Mouse (Mus musculus) myocyte (in vitro differentiated cells): ENCODE data around the gene Tes3-ps.

Source experiments
- E2F4 ChIP-seq: IDR thresholded peaks from one replicate; pipeline ENCODE4 v1.6.1; 2011; ENCODE audit warnings: mild to moderate bottlenecking, control low read depth, moderate library complexity; ENCODE audit not compliant: insufficient read depth
- MAX ChIP-seq: IDR thresholded peaks from one replicate; pipeline ENCODE4 v1.6.1; 2011; ENCODE audit warnings: low read depth, mild to moderate bottlenecking, control low read depth
- MYOD1 ChIP-seq, 3 experiments: IDR thresholded peaks; one replicate each; pipeline ENCODE4 v1.6.1; 2011; ENCODE audit warnings: control low read depth in 2 of 3, low read depth in 2 of 3, mild to moderate bottlenecking in 2 of 3, moderate library complexity in 1 of 3; ENCODE audit not compliant: insufficient read length in 2 of 3, control insufficient read depth in 1 of 3
- MYOG ChIP-seq, 3 experiments: IDR thresholded peaks; one replicate each; pipeline ENCODE4 v1.6.1; 2011; ENCODE audit warnings: control low read depth in 2 of 3, low read depth in 2 of 3, mild to moderate bottlenecking in 2 of 3; ENCODE audit not compliant: insufficient read length in 2 of 3, control insufficient read depth in 1 of 3, insufficient read depth in 1 of 3
- POLR2A ChIP-seq: IDR thresholded peaks from one replicate; pipeline ENCODE4 v1.6.1; 2011; ENCODE audit warnings: low read depth, mild to moderate bottlenecking, control low read depth, moderate library complexity; ENCODE audit not compliant: insufficient read length
- POLR2AphosphoS2 ChIP-seq: IDR thresholded peaks from one replicate; pipeline ENCODE4 v1.6.1; 2011; ENCODE audit warnings: low read depth, control low read depth; ENCODE audit not compliant: insufficient read length
- REST ChIP-seq: IDR thresholded peaks from one replicate; pipeline ENCODE4 v1.6.1; 2011; ENCODE audit warnings: mild to moderate bottlenecking, control low read depth, moderate library complexity; ENCODE audit not compliant: insufficient read depth, insufficient read length
- SRF ChIP-seq: IDR thresholded peaks from one replicate; pipeline ENCODE4 v1.6.1; 2011; ENCODE audit warnings: low read depth; ENCODE audit not compliant: control insufficient read depth, insufficient read length
- TCF12 ChIP-seq: IDR thresholded peaks from one replicate; pipeline ENCODE4 v1.6.1; 2011; ENCODE audit warnings: mild to moderate bottlenecking, control low read depth; ENCODE audit not compliant: poor library complexity, insufficient read depth, severe bottlenecking
- TCF3 ChIP-seq: IDR thresholded peaks from one replicate; pipeline ENCODE4 v1.6.1; 2011; ENCODE audit warnings: low read depth, control low read depth; ENCODE audit not compliant: insufficient read length
- USF1 ChIP-seq: IDR thresholded peaks from one replicate; pipeline ENCODE4 v1.6.1; 2011; ENCODE audit warnings: low read depth, mild to moderate bottlenecking, control low read depth, moderate library complexity

DNA sequence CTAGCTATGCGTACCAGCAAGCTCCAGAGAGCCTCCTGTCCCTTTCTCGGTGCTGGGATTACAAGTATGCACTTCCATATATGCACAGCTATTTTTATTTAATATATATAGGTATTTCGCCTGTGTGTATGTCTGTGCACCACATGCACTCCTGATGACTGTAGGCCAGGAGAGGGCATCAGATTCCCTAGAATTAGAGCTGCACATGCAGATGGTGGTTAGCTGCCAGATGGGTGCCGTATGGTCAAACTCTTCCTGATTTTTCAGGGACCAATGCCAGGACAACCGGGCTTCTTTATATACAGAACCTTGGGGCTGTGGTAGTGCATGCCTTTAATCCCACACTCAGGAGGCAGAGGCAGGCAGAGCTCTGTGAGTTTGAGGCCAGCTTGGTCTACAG lies 24.1 kb upstream of the Tes3-ps start:
- TF ChIP-seq SRF (no peak), POLR2AphosphoS2 (no peak), USF1 (no peak), MYOD1 (IDR thresholded peaks at IDR 0.05; ENCODE audit: control insufficient read depth in 1 of 3, insufficient read length in 2 of 3, low read depth in 2 of 3) (no peak), MAX (no peak), POLR2A (no peak), TCF12 (no peak), E2F4 (no peak), TCF3 (no peak), REST (no peak), MYOG (IDR thresholded peaks at IDR 0.05; ENCODE audit: control insufficient read depth in 1 of 3, insufficient read depth in 1 of 3, insufficient read length in 2 of 3, low read depth in 2 of 3) (no peak)
